Mouse (Mus musculus): Measurements from ENCODE around the gene Mylk2. TPM values are rescaled to one million over a fixed set of nuclear protein-coding genes. Genes with fewer than 3 reads are reported as not detected.

The Mylk2 gene
- polyA plus RNA-seq, 1 experiment = not detected

- no peaks in the 10 kb centered on the region for H3K9me3 ChIP-seq (replicated peaks; ENCODE audit: control insufficient read depth, insufficient read depth, low read length, poor library complexity, severe bottlenecking)
- no peaks in the 10 kb centered on the region for H3K36me3 ChIP-seq (ENCODE audit: control insufficient read depth, insufficient read depth, low read length, poor library complexity, severe bottlenecking)
- H3K9ac ChIP-seq (ENCODE audit: low read depth, poor library complexity, severe bottlenecking) = no peak overlapping the region
- H3K27me3 ChIP-seq (ENCODE audit: control insufficient read depth, insufficient read depth, low read length, poor library complexity, severe bottlenecking) = no peaks in the 10 kb centered on the region
- TF ChIP-seq CTCF (IDR thresholded peaks at IDR 0.05; ENCODE audit: low read depth, low read length) = no peak
- TF ChIP-seq POLR2A (IDR thresholded peaks at IDR 0.05; ENCODE audit: insufficient read depth, low read length) = no peak
- TF ChIP-seq EP300 (IDR thresholded peaks at IDR 0.05; ENCODE audit: insufficient read depth, low read depth, low read length) = no peak
- H3K27ac ChIP-seq (ENCODE audit: insufficient read depth, low read length) = no peak overlapping the region
- no peak overlapping the region for H3K4me3 ChIP-seq (ENCODE audit: low read depth, low read length)
- H3K4me1 ChIP-seq (ENCODE audit: control insufficient read depth, insufficient read depth, low read length) = no peaks in the 10 kb centered on the region
These were observed 4.3 kb downstream of the Mylk2 start for GRCm38 (mm10) chr2:152915453-152915852.

GRCm38 (mm10) chr2:152916111-152916510, 5.0 kb downstream of the Mylk2 start:
- Histone ChIP-seq H3K4me3 (ENCODE audit: low read depth, low read length) (no peak overlapping the region), H3K27ac (ENCODE audit: insufficient read depth, low read length) (no peak overlapping the region), H3K4me1 (ENCODE audit: control insufficient read depth, insufficient read depth, low read length) (no peaks in the 10 kb centered on the region), H3K9ac (ENCODE audit: low read depth, poor library complexity, severe bottlenecking) (no peak overlapping the region), H3K27me3 (ENCODE audit: control insufficient read depth, insufficient read depth, low read length, poor library complexity, severe bottlenecking) (no peaks in the 10 kb centered on the region), H3K9me3 (replicated peaks; ENCODE audit: control insufficient read depth, insufficient read depth, low read length, poor library complexity, severe bottlenecking) (no peaks in the 10 kb centered on the region), H3K36me3 (ENCODE audit: control insufficient read depth, insufficient read depth, low read length, poor library complexity, severe bottlenecking) (no peaks in the 10 kb centered on the region)
- TF ChIP-seq EP300 (IDR thresholded peaks at IDR 0.05; ENCODE audit: insufficient read depth, low read depth, low read length) (no peak), CTCF (IDR thresholded peaks at IDR 0.05; ENCODE audit: low read depth, low read length) (no peak), POLR2A (IDR thresholded peaks at IDR 0.05; ENCODE audit: insufficient read depth, low read length) (no peak)

- H3K36me3 ChIP-seq (ENCODE audit: control insufficient read depth, insufficient read depth, low read length, poor library complexity, severe bottlenecking) = no peaks in the 10 kb centered on the region
- TF ChIP-seq POLR2A (IDR thresholded peaks at IDR 0.05; ENCODE audit: insufficient read depth, low read length) = no peak
- TF ChIP-seq EP300 (IDR thresholded peaks at IDR 0.05; ENCODE audit: insufficient read depth, low read depth, low read length) = no peak
- no peak for TF ChIP-seq CTCF (IDR thresholded peaks at IDR 0.05; ENCODE audit: low read depth, low read length)
- no peak overlapping the region for H3K9ac ChIP-seq (ENCODE audit: low read depth, poor library complexity, severe bottlenecking)
- H3K4me3 ChIP-seq (ENCODE audit: low read depth, low read length) = no peak overlapping the region
- no peaks in the 10 kb centered on the region for H3K27me3 ChIP-seq (ENCODE audit: control insufficient read depth, insufficient read depth, low read length, poor library complexity, severe bottlenecking)
- no peaks in the 10 kb centered on the region for H3K4me1 ChIP-seq (ENCODE audit: control insufficient read depth, insufficient read depth, low read length)
- H3K9me3 ChIP-seq (replicated peaks; ENCODE audit: control insufficient read depth, insufficient read depth, low read length, poor library complexity, severe bottlenecking) = no peaks in the 10 kb centered on the region
- H3K27ac ChIP-seq (ENCODE audit: insufficient read depth, low read length) = no peak overlapping the region
These were observed 6.5 kb downstream of the Mylk2 start for GRCm38 (mm10) chr2:152917671-152918070.

GRCm38 (mm10) chr2:152922376-152922775, 11.2 kb downstream of the Mylk2 start:
- Histone ChIP-seq H3K9me3 (replicated peaks; ENCODE audit: control insufficient read depth, insufficient read depth, low read length, poor library complexity, severe bottlenecking) (no peaks in the 10 kb centered on the region), H3K27ac (ENCODE audit: insufficient read depth, low read length) (no peak overlapping the region), H3K27me3 (ENCODE audit: control insufficient read depth, insufficient read depth, low read length, poor library complexity, severe bottlenecking) (no peaks in the 10 kb centered on the region), H3K9ac (ENCODE audit: low read depth, poor library complexity, severe bottlenecking) (no peak overlapping the region), H3K36me3 (ENCODE audit: control insufficient read depth, insufficient read depth, low read length, poor library complexity, severe bottlenecking) (no peaks in the 10 kb centered on the region), H3K4me3 (ENCODE audit: low read depth, low read length) (no peak overlapping the region), H3K4me1 (ENCODE audit: control insufficient read depth, insufficient read depth, low read length) (no peaks in the 10 kb centered on the region)
- TF ChIP-seq CTCF (IDR thresholded peaks at IDR 0.05; ENCODE audit: low read depth, low read length) (peak; percentile 5), EP300 (IDR thresholded peaks at IDR 0.05; ENCODE audit: insufficient read depth, low read depth, low read length) (no peak)

- Histone ChIP-seq H3K4me1 (ENCODE audit: control insufficient read depth, insufficient read depth, low read length) (no peaks in the 10 kb centered on the region), H3K27ac (ENCODE audit: insufficient read depth, low read length) (no peak overlapping the region), H3K9me3 (replicated peaks; ENCODE audit: control insufficient read depth, insufficient read depth, low read length, poor library complexity, severe bottlenecking) (no peaks in the 10 kb centered on the region), H3K9ac (ENCODE audit: low read depth, poor library complexity, severe bottlenecking) (no peak overlapping the region), H3K36me3 (ENCODE audit: control insufficient read depth, insufficient read depth, low read length, poor library complexity, severe bottlenecking) (no peaks in the 10 kb centered on the region), H3K4me3 (ENCODE audit: low read depth, low read length) (no peak overlapping the region), H3K27me3 (ENCODE audit: control insufficient read depth, insufficient read depth, low read length, poor library complexity, severe bottlenecking) (no peaks in the 10 kb centered on the region)
- TF ChIP-seq POLR2A (IDR thresholded peaks at IDR 0.05; ENCODE audit: insufficient read depth, low read length) (no peak), CTCF (IDR thresholded peaks at IDR 0.05; ENCODE audit: low read depth, low read length) (no peak), EP300 (IDR thresholded peaks at IDR 0.05; ENCODE audit: insufficient read depth, low read depth, low read length) (no peak)
These were observed 12.5 kb downstream of the Mylk2 start for GRCm38 (mm10) chr2:152923621-152924020.

GRCm38 (mm10) chr2:152924128-152924527, 13.0 kb downstream of the Mylk2 start:
- no peaks in the 10 kb centered on the region for H3K4me1 ChIP-seq (ENCODE audit: control insufficient read depth, insufficient read depth, low read length)
- TF ChIP-seq CTCF (IDR thresholded peaks at IDR 0.05; ENCODE audit: low read depth, low read length) = no peak
- TF ChIP-seq EP300 (IDR thresholded peaks at IDR 0.05; ENCODE audit: insufficient read depth, low read depth, low read length) = no peak
- TF ChIP-seq POLR2A (IDR thresholded peaks at IDR 0.05; ENCODE audit: insufficient read depth, low read length) = no peak

More at GRCm38 (mm10) chr2:152924128-152924527, 13.0 kb downstream of the Mylk2 start:
- Histone ChIP-seq H3K36me3 (ENCODE audit: control insufficient read depth, insufficient read depth, low read length, poor library complexity, severe bottlenecking) (no peaks in the 10 kb centered on the region), H3K27me3 (ENCODE audit: control insufficient read depth, insufficient read depth, low read length, poor library complexity, severe bottlenecking) (no peaks in the 10 kb centered on the region), H3K4me3 (ENCODE audit: low read depth, low read length) (no peak overlapping the region), H3K9ac (ENCODE audit: low read depth, poor library complexity, severe bottlenecking) (no peak overlapping the region), H3K9me3 (replicated peaks; ENCODE audit: control insufficient read depth, insufficient read depth, low read length, poor library complexity, severe bottlenecking) (no peaks in the 10 kb centered on the region), H3K27ac (ENCODE audit: insufficient read depth, low read length) (no peak overlapping the region)

All from ES-Bruce4 (cell line).